Mouse (Mus musculus): ENCODE measurements around the gene Slc25a53. TPM values are rescaled to one million over a fixed set of nuclear protein-coding genes. Genes with fewer than 3 reads are reported as not detected.
"Not testable (repeated sequence)": the region's sequence is repeated elsewhere in the genome, so short reads cannot be mapped to it uniquely, and the experiment has no call there.

Slc25a53 gene
- polyA plus RNA-seq, 1 experiment from 2014 or later: 10.6 TPM

DNA sequence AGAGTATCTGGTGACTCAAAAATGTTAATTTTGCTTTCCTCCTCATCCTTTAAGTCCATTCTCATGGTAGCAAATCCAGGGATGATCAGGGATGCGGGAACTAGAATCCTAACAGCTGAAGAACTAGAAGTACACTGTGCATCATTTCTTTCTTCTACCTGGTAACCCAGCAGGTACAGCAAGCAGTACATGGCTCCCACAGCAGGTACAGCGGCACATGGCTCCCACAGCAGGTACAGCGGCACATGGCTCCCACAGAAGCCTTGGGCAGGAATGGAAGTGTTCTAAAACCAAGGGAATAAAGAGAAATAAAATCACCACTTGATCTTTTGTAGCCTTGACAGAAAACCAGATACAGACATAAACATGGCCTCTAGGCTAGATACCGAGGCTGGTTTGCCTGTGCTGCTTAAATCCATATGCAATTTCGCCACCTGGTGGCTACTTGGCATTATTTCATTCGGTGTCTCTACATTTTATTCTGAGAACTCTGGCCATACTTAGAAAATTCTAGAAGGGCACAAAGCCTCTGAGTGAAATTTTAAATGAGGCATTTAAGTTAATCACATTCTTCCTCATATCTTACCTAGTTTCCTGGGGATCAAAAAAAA, 22.9 kb downstream of the Slc25a53 start:
- Histone ChIP-seq H3K4me1 (no peaks in the 10 kb centered on the region), H3K27me3 (no peaks in the 10 kb centered on the region), H3K9ac (no peak overlapping the region), H3K36me3 (peaks cover 8% of the 10 kb centered on the region; the same call in 1 of the 2 replicates), H3K9me3 (replicated peaks) (no peaks in the 10 kb centered on the region), H3K4me2 (no peak overlapping the region), H3K4me3 (replicated peaks) (no peak overlapping the region), H3K27ac (no peak overlapping the region)
- WGBS: 50% methylated on average over 6 of the region's 6 CpGs
- ATAC-seq (replicated peaks; ENCODE audit: low FRiP score): 0 out of 2 replicates have a peak, but pooled peaks have one; percentile 49

- Histone ChIP-seq H3K9ac (no peak overlapping the region), H3K4me3 (replicated peaks) (no peak overlapping the region), H3K36me3 (0 out of 2 replicates have a peak, but pooled peaks cover 3% of the 10 kb centered on the region), H3K9me3 (replicated peaks) (no peaks in the 10 kb centered on the region), H3K4me2 (no peak overlapping the region), H3K4me1 (no peaks in the 10 kb centered on the region), H3K27me3 (peaks cover 45% of the 10 kb centered on the region), H3K27ac (no peak overlapping the region)
- ATAC-seq (replicated peaks; ENCODE audit: low FRiP score): no peak
- 85% methylated on average over 2 of the region's 2 CpGs for WGBS
Measured at GRCm38 (mm10) chrX:136996256-136996655, 41.8 kb downstream of the Slc25a53 start.

- Histone ChIP-seq H3K27me3 (peaks cover 57% of the 10 kb centered on the region), H3K4me1 (no peaks in the 10 kb centered on the region), H3K9me3 (replicated peaks) (no peaks in the 10 kb centered on the region), H3K36me3 (no peaks in the 10 kb centered on the region), H3K4me3 (replicated peaks) (peak overlapping the region; percentile 47), H3K9ac (no peak overlapping the region), H3K27ac (no peak overlapping the region), H3K4me2 (peak overlapping the region; percentile 68)
- WGBS: 28% methylated on average over 14 of the region's 14 CpGs
- no peak for ATAC-seq (replicated peaks; ENCODE audit: low FRiP score)
Measured at GRCm38 (mm10) chrX:136993641-136994040, 44.5 kb downstream of the Slc25a53 start.

DNA sequence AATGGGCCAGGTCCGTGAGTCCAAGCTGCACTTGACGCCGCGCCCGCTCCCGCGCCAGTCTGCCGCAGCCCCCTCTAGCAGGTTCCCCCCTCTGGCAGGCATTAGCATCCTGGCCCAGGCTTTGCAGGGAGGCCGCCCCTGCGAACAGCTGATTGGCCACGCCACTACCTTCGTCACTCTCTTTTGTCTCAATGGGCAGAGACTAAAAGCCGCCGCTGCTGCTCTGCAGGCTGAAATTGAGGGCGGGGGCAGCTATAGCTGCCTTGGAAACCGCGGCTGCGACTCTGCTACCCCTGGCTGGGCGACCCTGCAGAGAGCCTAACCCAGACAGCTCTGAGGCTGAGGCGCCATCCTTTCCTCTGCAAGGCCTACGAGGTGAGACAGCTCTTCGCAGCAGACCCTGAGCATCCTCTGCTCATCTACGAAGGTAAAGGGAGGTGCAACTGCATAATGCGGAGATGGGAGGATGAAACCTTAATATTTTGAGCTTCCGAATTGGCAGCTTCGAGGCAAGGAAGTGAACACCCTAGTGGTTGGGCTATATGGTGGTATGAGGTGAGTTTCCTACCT, 45.0 kb downstream of the Slc25a53 start, which contains the start of gene Zcchc18:
Gene Zcchc18 (plus strand): TSS at position 178 of the 570 bp plus-strand sequence.
- no peaks in the 10 kb centered on the region for H3K9me3 ChIP-seq (replicated peaks)
- H3K4me1 ChIP-seq: no peaks in the 10 kb centered on the region
- peak within 1 kb of the TSS; percentile 68 for H3K4me2 ChIP-seq
- H3K27ac ChIP-seq: no peak within 1 kb of the TSS
- H3K9ac ChIP-seq: 0 out of 2 replicates have a peak within 1 kb of the TSS, but pooled peaks have one; percentile 4
- ATAC-seq (replicated peaks; ENCODE audit: low FRiP score): peak; percentile 97
- H3K4me3 ChIP-seq (replicated peaks): peak within 1 kb of the TSS; percentile 47
- H3K36me3 ChIP-seq: no peaks in the 10 kb centered on the region
- peaks cover 57% of the 10 kb centered on the region for H3K27me3 ChIP-seq
- 17% methylated on average over 25 of the region's 26 CpGs for WGBS

- Histone ChIP-seq H3K27ac (no peak overlapping the region), H3K27me3 (peaks cover 62% of the 10 kb centered on the region), H3K36me3 (no peaks in the 10 kb centered on the region), H3K9me3 (replicated peaks) (no peaks in the 10 kb centered on the region), H3K4me1 (no peaks in the 10 kb centered on the region), H3K4me3 (replicated peaks) (peak overlapping the region; percentile 47), H3K9ac (0 out of 2 replicates have a peak overlapping the region, but pooled peaks have one; percentile 4), H3K4me2 (peak overlapping the region; percentile 68)
- WGBS: 27% methylated on average over 19 of the region's 19 CpGs
- peak; percentile 50 for ATAC-seq (replicated peaks; ENCODE audit: low FRiP score)
Measured at GRCm38 (mm10) chrX:136992191-136992965, 45.7 kb downstream of the Slc25a53 start.

DNA sequence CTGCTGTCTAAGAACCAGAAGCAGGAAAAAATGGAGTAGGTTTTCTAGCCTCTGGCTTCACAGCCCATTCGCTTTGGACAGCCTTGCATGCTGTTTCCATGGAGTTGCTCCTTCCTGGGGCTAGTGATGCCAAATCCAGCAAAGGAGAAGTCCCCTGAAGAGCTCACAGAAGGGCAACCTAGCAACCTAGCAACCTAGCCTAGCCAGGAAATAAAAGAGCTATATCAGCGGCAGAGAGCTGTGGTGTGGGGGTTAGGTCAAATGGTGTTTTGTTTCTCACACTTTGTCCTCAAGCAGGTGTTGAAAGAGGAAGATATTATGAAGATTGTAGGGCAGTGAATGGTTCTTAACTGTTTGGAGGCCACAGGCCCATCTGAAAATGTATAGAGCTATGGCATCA, 46.8 kb downstream of the Slc25a53 start:
- no peak overlapping the region for H3K4me3 ChIP-seq (replicated peaks)
- no peaks in the 10 kb centered on the region for H3K9me3 ChIP-seq (replicated peaks)
- no peak overlapping the region for H3K4me2 ChIP-seq
- no peak overlapping the region for H3K27ac ChIP-seq
- H3K27me3 ChIP-seq: peaks cover 64% of the 10 kb centered on the region
- H3K36me3 ChIP-seq: no peaks in the 10 kb centered on the region
- no peak overlapping the region for H3K9ac ChIP-seq
- H3K4me1 ChIP-seq: no peaks in the 10 kb centered on the region
- ATAC-seq (replicated peaks; ENCODE audit: low FRiP score): no peak
- WGBS: 64% methylated on average over 2 of the region's 2 CpGs

- no peak overlapping the region for H3K4me3 ChIP-seq (replicated peaks)
- H3K9me3 ChIP-seq (replicated peaks): no peaks in the 10 kb centered on the region
- H3K4me2 ChIP-seq: no peak overlapping the region
- no peak overlapping the region for H3K9ac ChIP-seq
- no peaks in the 10 kb centered on the region for H3K36me3 ChIP-seq
- H3K27me3 ChIP-seq: peaks cover 23% of the 10 kb centered on the region
- H3K27ac ChIP-seq: no peak overlapping the region
- H3K4me1 ChIP-seq: no peaks in the 10 kb centered on the region
- ATAC-seq (replicated peaks; ENCODE audit: low FRiP score): peak; percentile 86
Measured at GRCm38 (mm10) chrX:136986039-136986438, 52.1 kb downstream of the Slc25a53 start.

DNA sequence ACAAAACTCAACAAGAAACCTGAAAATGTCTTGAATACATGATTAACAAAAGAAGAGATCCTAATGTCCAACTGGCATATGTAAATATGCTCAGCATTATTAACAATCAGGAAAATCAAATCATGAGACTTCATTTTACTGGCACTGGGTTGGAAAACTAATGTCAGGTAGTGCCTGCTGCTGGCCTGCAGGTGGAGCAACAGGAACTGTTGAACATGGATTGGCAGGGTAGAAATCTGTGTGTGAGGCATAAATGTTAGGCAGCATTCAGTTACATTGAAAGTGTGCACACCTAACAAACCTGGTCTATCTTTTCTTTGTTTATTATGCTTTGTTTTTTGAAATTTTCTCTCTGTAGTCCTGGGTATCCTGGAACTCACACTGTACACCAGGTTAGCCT, 59.5 kb downstream of the Slc25a53 start:
- H3K9me3 ChIP-seq (replicated peaks): no peaks in the 10 kb centered on the region
- H3K9ac ChIP-seq: no peak overlapping the region
- H3K4me1 ChIP-seq: no peaks in the 10 kb centered on the region
- H3K27me3 ChIP-seq: no peaks in the 10 kb centered on the region
- no peak for ATAC-seq (replicated peaks; ENCODE audit: low FRiP score)
- no peak overlapping the region for H3K4me2 ChIP-seq
- H3K27ac ChIP-seq: no peak overlapping the region
- H3K36me3 ChIP-seq: no peaks in the 10 kb centered on the region
- H3K4me3 ChIP-seq (replicated peaks): no peak overlapping the region

DNA sequence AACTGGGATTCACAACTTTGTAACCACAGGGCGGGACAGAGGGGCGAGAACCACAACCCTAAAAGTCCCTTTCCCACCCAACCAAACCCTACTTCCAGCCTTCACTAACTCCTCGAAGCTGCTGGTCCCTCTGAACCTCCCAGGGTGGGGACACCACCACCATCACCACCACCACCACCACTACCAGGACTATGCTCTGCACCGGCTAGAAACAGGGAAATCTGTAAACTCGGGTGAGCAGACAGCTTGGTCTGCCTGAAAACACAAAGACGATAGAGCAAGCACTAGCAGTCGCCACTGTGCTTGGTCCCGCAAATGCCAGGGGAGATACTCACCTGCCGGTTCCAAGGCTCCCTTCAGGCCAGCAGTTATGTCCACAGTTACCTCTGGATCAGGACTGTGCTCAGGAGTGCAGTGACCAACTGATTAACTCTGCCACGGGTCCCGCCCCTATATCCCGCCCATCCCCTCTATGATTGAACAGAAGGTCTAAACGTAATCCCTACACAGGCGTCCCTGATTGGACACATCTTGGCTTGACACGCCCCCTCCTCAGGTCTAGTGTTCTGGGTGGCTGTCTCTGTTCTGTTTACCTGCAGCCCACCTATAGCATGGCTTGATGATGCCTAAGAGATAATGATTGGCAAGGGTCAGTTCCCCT, 61.5 kb downstream of the Slc25a53 start, which contains the start of the genes Tmsb15l and Tmsb15b1:
Gene Tmsb15l (minus strand): TSS at position 446 of the 661 bp plus-strand sequence.
Gene Tmsb15b1 (minus strand): TSS at position 451 of the 661 bp plus-strand sequence.
- Histone ChIP-seq H3K4me3 (replicated peaks) (peak within 1 kb of the TSS; percentile 47), H3K9ac (peak within 1 kb of the TSS; percentile 38; the same call in 1 of the 2 replicates), H3K4me1 (no peaks in the 10 kb centered on the region), H3K27ac (no peak within 1 kb of the TSS), H3K27me3 (no peaks in the 10 kb centered on the region), H3K9me3 (replicated peaks) (no peaks in the 10 kb centered on the region), H3K36me3 (no peaks in the 10 kb centered on the region), H3K4me2 (peak within 1 kb of the TSS; percentile 59)
- WGBS: 31% methylated on average over 15 of the region's 15 CpGs
- peak; percentile 100 for ATAC-seq (replicated peaks; ENCODE audit: low FRiP score)

GRCm38 (mm10) chrX:136975397-136975796, 62.7 kb downstream of the Slc25a53 start, which contains the start of gene Tmsb15b2:
TSS of gene Tmsb15b2 (minus strand) at chrX:136975497.
- peak within 1 kb of the TSS; percentile 59 for H3K4me2 ChIP-seq
- not testable (repeated sequence) for H3K9ac ChIP-seq

DNA sequence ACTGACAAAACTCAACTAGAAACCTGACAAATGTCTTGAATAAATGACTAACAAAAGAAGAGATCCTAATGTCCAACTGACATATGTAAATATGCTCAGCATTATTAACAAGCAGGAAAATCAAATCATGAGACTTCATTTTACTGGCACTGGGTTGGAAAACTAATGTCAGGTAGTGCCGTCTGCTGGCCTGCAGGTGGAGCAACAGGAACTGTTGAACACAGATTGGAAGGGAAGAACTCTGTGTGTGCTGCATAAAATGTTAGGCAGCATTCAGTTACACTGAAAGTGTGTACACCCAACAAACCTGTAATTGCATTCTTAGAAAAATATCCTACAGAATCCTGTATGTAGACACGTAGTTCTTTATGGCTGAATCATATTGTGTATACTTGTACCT, 78.4 kb downstream of the Slc25a53 start:
- 30% methylated on average over 2 of the region's 2 CpGs for WGBS
- H3K27me3 ChIP-seq: no peaks in the 10 kb centered on the region
- H3K4me3 ChIP-seq (replicated peaks): no peak overlapping the region
- no peak overlapping the region for H3K4me2 ChIP-seq
- no peaks in the 10 kb centered on the region for H3K9me3 ChIP-seq (replicated peaks)
- ATAC-seq (replicated peaks; ENCODE audit: low FRiP score): no peak
- no peak overlapping the region for H3K27ac ChIP-seq
- H3K4me1 ChIP-seq: no peaks in the 10 kb centered on the region
- no peaks in the 10 kb centered on the region for H3K36me3 ChIP-seq
- no peak overlapping the region for H3K9ac ChIP-seq

More at GRCm38 (mm10) chrX:136975397-136975796, 62.7 kb downstream of the Slc25a53 start, which contains the start of gene Tmsb15b2:
- not testable (repeated sequence) for H3K36me3 ChIP-seq; H3K4me1 ChIP-seq; H3K9me3 ChIP-seq (replicated peaks); ATAC-seq (replicated peaks; ENCODE audit: low FRiP score); H3K27ac ChIP-seq; H3K27me3 ChIP-seq
- WGBS: 84% methylated on average over 6 of the region's 6 CpGs
- H3K4me3 ChIP-seq (replicated peaks): peak within 1 kb of the TSS; percentile 47

Data from kidney, embryonic 15.5 days (tissue).